Mouse (Mus musculus): ENCODE measurements at regions not wholly inside any gene's neighbourhood (a gene's known extent, or its start where the extent isn't known, plus 50 kb on each side); places are given as distances from the start of the nearest gene placed in this dataset.

- TF ChIP-seq ZC3H11A (IDR thresholded peaks at IDR 0.05; ENCODE audit: borderline replicate concordance, low read depth, low read length), result no peak
- TF ChIP-seq ZNF384 (IDR thresholded peaks at IDR 0.05; ENCODE audit: low read depth, low read length), result no peak
These were observed 495.0 kb upstream of the Klf4 start for GRCm38 (mm10) chr4:56027258-56027657.
